Mouse (Mus musculus): ENCODE results near the gene Arhgef10l. TPM values are rescaled to one million over a fixed set of nuclear protein-coding genes. Genes with fewer than 3 reads are reported as not detected.
"Not testable (repeated sequence)": the region's sequence is repeated elsewhere in the genome, so short reads cannot be mapped to it uniquely, and the experiment has no call there.

Gene Arhgef10l
- total and polyA plus RNA-seq, 2 experiments, result 17.7 to 69.9 TPM

- DNase-seq (ENCODE audit: extremely low read depth, low read depth, low spot score), result no peak
- peaks cover 15% of the 10 kb centered on the region; the same call in 1 of the 2 replicates for H3K36me3 ChIP-seq (ENCODE audit: control insufficient read depth, insufficient read depth, low read length)
- H3K9ac ChIP-seq (ENCODE audit: low read depth, low read length), result no peak overlapping the region
- no peaks in the 10 kb centered on the region for H3K27me3 ChIP-seq (ENCODE audit: control insufficient read depth, insufficient read depth, low read length)
- no peaks in the 10 kb centered on the region for H3K4me1 ChIP-seq (ENCODE audit: control insufficient read depth, insufficient read depth, low read length)
- WGBS, result 79% methylated on average over 8 of the region's 8 CpGs
- no peak overlapping the region for H3K4me3 ChIP-seq (ENCODE audit: insufficient read depth, low read depth, low read length)
- no peaks in the 10 kb centered on the region for H3K79me2 ChIP-seq (ENCODE audit: control insufficient read depth, insufficient read depth, low read length)
- no peak overlapping the region for H3K27ac ChIP-seq (replicated peaks; ENCODE audit: insufficient read depth, low read depth, low read length)
- TF ChIP-seq POLR2A (IDR thresholded peaks at IDR 0.05; ENCODE audit: extremely low read depth, insufficient read depth, low read length), result no peak
- no peak for TF ChIP-seq CTCF (IDR thresholded peaks at IDR 0.05; ENCODE audit: low read depth, low read length)
Observed at GRCm38 (mm10) chr4:140579576-140579975, 86.2 kb downstream of the Arhgef10l start.

GRCm38 (mm10) chr4:140579149-140579548 lies 86.7 kb downstream of the Arhgef10l start:
- Histone ChIP-seq H3K4me3 (ENCODE audit: insufficient read depth, low read depth, low read length) (no peak overlapping the region), H3K27me3 (ENCODE audit: control insufficient read depth, insufficient read depth, low read length) (no peaks in the 10 kb centered on the region), H3K27ac (replicated peaks; ENCODE audit: insufficient read depth, low read depth, low read length) (no peak overlapping the region), H3K9ac (ENCODE audit: low read depth, low read length) (no peak overlapping the region), H3K4me1 (ENCODE audit: control insufficient read depth, insufficient read depth, low read length) (no peaks in the 10 kb centered on the region), H3K36me3 (ENCODE audit: control insufficient read depth, insufficient read depth, low read length) (peaks cover 16% of the 10 kb centered on the region; the same call in 1 of the 2 replicates), H3K79me2 (ENCODE audit: control insufficient read depth, insufficient read depth, low read length) (no peaks in the 10 kb centered on the region)
- WGBS, result 96% methylated on average over 13 of the region's 13 CpGs
- no peak for DNase-seq (ENCODE audit: extremely low read depth, low read depth, low spot score)
- TF ChIP-seq POLR2A (IDR thresholded peaks at IDR 0.05; ENCODE audit: extremely low read depth, insufficient read depth, low read length) (no peak), CTCF (IDR thresholded peaks at IDR 0.05; ENCODE audit: low read depth, low read length) (no peak)

GRCm38 (mm10) chr4:140576628-140577027 lies 89.2 kb downstream of the Arhgef10l start:
- Histone ChIP-seq H3K4me3 (ENCODE audit: insufficient read depth, low read depth, low read length) (no peak overlapping the region), H3K9ac (ENCODE audit: low read depth, low read length) (no peak overlapping the region), H3K27ac (replicated peaks; ENCODE audit: insufficient read depth, low read depth, low read length) (no peak overlapping the region), H3K27me3 (ENCODE audit: control insufficient read depth, insufficient read depth, low read length) (no peaks in the 10 kb centered on the region), H3K36me3 (ENCODE audit: control insufficient read depth, insufficient read depth, low read length) (peaks cover 19% of the 10 kb centered on the region; the same call in 1 of the 2 replicates), H3K79me2 (ENCODE audit: control insufficient read depth, insufficient read depth, low read length) (no peaks in the 10 kb centered on the region), H3K4me1 (ENCODE audit: control insufficient read depth, insufficient read depth, low read length) (no peaks in the 10 kb centered on the region)
- DNase-seq (ENCODE audit: extremely low read depth, low read depth, low spot score), result no peak
- 98% methylated on average over 16 of the region's 16 CpGs for WGBS
- TF ChIP-seq POLR2A (IDR thresholded peaks at IDR 0.05; ENCODE audit: extremely low read depth, insufficient read depth, low read length) (no peak), CTCF (IDR thresholded peaks at IDR 0.05; ENCODE audit: low read depth, low read length) (no peak)

- not testable (repeated sequence) for DNase-seq (ENCODE audit: extremely low read depth, low read depth, low spot score); H3K4me1 ChIP-seq (ENCODE audit: control insufficient read depth, insufficient read depth, low read length)
Observed at GRCm38 (mm10) chr4:140574863-140575262, 90.9 kb downstream of the Arhgef10l start.

GRCm38 (mm10) chr4:140572376-140572775 lies 93.4 kb downstream of the Arhgef10l start:
- Histone ChIP-seq H3K4me3 (ENCODE audit: insufficient read depth, low read depth, low read length) (no peak overlapping the region), H3K9ac (ENCODE audit: low read depth, low read length) (no peak overlapping the region), H3K27me3 (ENCODE audit: control insufficient read depth, insufficient read depth, low read length) (no peaks in the 10 kb centered on the region), H3K27ac (replicated peaks; ENCODE audit: insufficient read depth, low read depth, low read length) (no peak overlapping the region), H3K4me1 (ENCODE audit: control insufficient read depth, insufficient read depth, low read length) (no peaks in the 10 kb centered on the region), H3K36me3 (ENCODE audit: control insufficient read depth, insufficient read depth, low read length) (peaks cover 21% of the 10 kb centered on the region; the same call in 1 of the 2 replicates), H3K79me2 (ENCODE audit: control insufficient read depth, insufficient read depth, low read length) (no peaks in the 10 kb centered on the region)
- 86% methylated on average over 17 of the region's 17 CpGs for WGBS
- no peak for TF ChIP-seq POLR2A (IDR thresholded peaks at IDR 0.05; ENCODE audit: extremely low read depth, insufficient read depth, low read length)
- DNase-seq (ENCODE audit: extremely low read depth, low read depth, low spot score), result no peak

More at GRCm38 (mm10) chr4:140574863-140575262, 90.9 kb downstream of the Arhgef10l start:
- not testable (repeated sequence) for H3K4me3 ChIP-seq (ENCODE audit: insufficient read depth, low read depth, low read length); H3K79me2 ChIP-seq (ENCODE audit: control insufficient read depth, insufficient read depth, low read length); H3K9ac ChIP-seq (ENCODE audit: low read depth, low read length); H3K27ac ChIP-seq (replicated peaks; ENCODE audit: insufficient read depth, low read depth, low read length); H3K27me3 ChIP-seq (ENCODE audit: control insufficient read depth, insufficient read depth, low read length)
- H3K36me3 ChIP-seq (ENCODE audit: control insufficient read depth, insufficient read depth, low read length), result peaks cover 16% of the 10 kb centered on the region; the same call in 1 of the 2 replicates
- 95% methylated on average over 7 of the region's 7 CpGs for WGBS

GRCm38 (mm10) chr4:140569394-140569793 lies 96.4 kb downstream of the Arhgef10l start:
- no peak overlapping the region for H3K27ac ChIP-seq (replicated peaks; ENCODE audit: insufficient read depth, low read depth, low read length)
- TF ChIP-seq POLR2A (IDR thresholded peaks at IDR 0.05; ENCODE audit: extremely low read depth, insufficient read depth, low read length), result no peak
- TF ChIP-seq CTCF (IDR thresholded peaks at IDR 0.05; ENCODE audit: low read depth, low read length), result no peak
- H3K36me3 ChIP-seq (ENCODE audit: control insufficient read depth, insufficient read depth, low read length), result peaks cover 19% of the 10 kb centered on the region; the same call in 1 of the 2 replicates

More at GRCm38 (mm10) chr4:140569394-140569793, 96.4 kb downstream of the Arhgef10l start:
- no peak overlapping the region for H3K9ac ChIP-seq (ENCODE audit: low read depth, low read length)
- H3K4me3 ChIP-seq (ENCODE audit: insufficient read depth, low read depth, low read length), result no peak overlapping the region
- no peaks in the 10 kb centered on the region for H3K4me1 ChIP-seq (ENCODE audit: control insufficient read depth, insufficient read depth, low read length)
- no peaks in the 10 kb centered on the region for H3K79me2 ChIP-seq (ENCODE audit: control insufficient read depth, insufficient read depth, low read length)
- DNase-seq (ENCODE audit: extremely low read depth, low read depth, low spot score), result no peak
- WGBS, result 87% methylated on average over 2 of the region's 2 CpGs
- no peaks in the 10 kb centered on the region for H3K27me3 ChIP-seq (ENCODE audit: control insufficient read depth, insufficient read depth, low read length)

Measured in liver, adult 2 months (tissue).